Mouse (Mus musculus) c-Kit-negative CD71-positive TER-119-positive erythroid progenitor cells, embryonic 14.5 days (primary cell): ENCODE results near the gene Pop7.
A peak's percentile ranks its signal among the peaks of the same experiment; 100 is the strongest.

Experiments used
- DNase-seq: peaks from one replicate; pipeline ENCODE4 v3.0.0-alpha.2; 2013; ENCODE audit warnings: low read depth, low spot score

Pop7 gene

DNA sequence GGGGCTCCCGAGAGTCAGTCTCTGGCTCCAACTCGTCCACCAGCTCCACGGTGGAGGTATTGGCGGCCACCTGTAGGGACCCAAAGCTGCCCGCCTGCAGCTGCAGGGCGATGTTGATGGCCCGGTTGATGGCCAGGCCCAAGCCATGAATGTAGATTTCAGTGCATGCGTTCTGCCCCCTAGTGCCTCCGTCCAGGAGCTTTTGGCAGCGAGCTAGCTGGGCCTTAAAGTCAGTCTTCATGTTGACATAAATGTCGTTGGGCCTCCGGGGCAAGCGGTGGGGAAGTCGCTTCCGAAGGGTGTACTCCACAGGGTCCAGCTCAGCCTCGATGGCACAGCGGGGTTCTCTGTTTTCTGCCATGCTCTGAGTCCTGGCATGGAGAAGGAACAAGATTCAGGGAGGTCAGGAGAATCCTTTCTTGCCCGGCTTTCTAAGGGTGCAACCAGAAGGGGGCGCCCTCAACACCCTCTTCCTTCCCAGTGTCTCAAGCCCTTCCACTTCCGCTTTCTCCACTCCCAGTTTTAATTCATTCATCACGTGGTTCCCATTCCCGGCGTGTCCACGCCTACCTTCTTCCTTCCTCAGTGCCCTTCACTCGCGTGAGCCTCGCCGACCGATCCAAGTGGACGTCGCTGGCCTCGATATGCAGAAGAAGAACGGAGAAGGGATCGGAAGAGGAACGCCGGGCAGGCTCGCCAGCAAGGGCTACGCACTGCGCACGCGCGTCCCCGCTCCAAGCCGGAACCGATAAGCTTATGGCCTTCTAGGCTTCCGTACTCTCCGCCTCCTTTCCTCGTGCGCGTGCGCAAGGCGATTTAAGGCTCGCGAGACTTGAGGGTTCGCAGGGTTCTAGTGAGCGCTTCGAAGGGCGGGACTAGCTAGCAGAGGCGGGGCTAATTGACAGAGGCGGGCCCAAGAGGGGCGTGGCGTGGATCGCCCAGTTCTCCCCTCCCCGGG, at the start of gene Pop7:
TSS of gene Pop7 (minus strand) at position 810 of the 958 bp plus-strand sequence.
- DNase-seq = peak; percentile 100

DNA sequence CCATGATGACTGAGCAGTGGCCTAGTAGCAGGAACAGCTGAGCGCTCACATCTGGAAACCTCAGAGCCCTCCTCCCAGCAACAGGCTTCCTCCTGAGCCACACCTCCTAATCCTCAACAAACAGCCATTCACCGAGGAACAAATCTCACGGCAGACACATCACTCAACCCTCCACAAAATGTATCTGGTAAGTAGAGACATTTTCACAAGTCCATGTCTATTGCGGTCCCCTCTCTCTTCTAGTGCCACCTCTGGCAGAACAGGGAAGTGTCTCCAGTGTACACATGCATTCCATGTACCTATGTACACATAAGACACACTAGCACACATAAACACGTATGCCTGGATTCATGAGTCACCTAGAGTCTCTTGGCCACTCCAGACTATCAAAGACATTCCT, 48.8 kb upstream of the Pop7 start:
- no peak for DNase-seq

DNA sequence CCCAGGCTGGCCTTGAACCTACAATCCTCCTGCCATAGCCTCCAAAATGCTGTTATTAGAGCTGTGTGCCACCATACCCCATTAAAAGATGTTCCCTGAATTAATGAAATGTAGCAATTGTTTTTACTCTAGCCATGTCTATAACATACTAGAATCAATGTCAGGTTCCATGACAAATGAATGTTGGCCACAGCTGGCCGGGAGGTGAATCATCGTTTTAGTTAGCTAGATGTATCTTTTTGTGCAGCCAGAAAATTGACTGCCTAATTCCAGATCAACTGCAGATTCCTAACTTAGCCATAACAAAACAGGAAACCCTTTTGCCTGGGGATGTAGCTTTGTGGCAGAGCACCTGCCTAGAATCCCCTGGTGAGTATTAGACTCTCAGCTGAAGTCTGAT, 47.5 kb upstream of the Pop7 start:
- DNase-seq = no peak

DNA sequence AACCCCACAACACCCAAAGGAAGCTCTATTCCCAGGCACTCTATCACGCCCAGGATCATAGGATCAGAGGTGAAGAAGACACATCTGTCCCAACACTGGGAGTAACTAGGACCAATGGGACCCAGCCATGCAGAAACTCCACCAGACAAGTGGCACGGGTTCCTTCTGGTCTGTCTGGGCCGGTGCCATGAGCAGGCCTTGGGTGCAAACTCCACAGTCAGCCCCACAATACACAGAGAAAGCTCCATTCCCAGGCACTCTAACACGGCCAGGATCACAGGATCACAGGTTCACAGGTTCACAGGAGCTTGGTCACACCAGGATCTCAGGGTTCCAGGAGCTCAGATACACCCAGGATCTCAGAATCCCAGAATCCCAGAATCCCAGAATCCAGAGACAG, 43.3 kb upstream of the Pop7 start:
- DNase-seq = no peak

DNA sequence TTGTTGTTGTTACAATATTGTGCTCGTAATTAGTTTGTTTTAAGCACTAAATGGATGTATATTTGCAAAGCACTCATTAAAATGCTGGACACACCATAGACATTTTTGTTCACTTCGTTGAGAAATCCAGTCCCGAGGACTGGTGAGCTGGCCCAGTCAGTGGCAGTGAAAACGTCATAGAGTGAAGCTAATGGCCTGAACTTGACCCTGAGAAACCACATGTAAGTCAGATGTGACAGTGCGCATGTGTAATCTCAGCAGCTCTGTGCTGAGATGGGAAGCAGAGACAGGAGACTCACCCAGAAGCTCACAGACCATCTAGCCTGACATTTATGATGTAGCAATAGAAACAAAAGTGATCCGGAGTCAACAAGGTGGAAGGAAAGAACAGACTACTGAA, 42.6 kb upstream of the Pop7 start:
- DNase-seq = no peak

DNA sequence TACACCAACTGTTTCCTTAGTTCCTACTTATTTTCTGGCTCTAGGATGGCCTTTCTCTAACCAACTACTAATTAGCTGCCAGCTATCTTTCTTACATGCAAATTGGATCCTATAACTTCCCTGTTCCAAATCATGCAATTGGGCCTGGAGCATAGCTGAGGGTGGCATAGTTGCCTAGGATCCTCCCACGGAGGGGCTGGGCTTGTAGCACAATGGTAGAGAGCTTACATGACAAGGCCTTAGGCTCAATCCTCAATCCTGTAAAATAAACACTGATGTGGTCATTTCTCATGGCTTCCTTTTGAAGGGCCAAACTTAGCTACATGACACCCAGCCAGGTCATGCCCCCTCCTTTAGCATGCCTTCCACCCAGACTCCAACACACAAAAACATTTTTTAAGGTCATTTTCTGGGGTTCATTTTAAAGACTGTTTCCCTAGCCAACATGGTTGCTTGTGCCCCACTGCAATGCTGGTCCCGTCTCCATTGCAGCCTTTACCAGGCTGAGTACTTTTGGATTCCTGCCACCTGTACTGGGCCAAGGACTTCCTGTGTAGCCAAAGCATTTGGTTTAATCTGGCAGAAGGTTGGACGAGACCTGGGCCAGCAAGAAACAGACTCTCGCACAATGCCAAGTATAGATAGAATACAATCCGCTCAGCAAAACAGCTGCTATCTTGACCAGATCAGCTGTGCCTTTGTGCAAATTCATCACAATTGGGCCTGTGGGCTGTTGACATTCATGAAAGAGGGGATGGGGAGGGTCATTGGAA, 39.6 kb upstream of the Pop7 start:
- no peak for DNase-seq

DNA sequence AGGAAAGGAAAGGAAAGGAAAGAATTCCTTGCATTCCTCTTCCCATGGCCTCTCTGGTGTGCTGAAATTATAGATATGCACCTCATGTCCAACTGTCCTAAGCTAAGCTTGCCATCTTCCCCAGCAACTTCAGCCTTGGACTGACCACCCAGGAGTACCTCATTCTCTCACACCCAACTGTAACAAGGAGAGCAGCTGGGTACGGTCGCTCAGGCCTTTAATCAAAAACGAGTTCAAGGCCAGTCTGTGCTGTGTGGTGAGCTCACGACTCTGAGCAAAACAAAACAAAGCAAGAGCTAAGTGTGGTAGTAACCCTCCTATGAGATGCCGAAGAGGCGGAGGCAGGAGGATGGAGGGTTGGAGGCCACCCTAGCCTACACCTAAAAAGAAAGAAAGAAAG, 38.7 kb upstream of the Pop7 start:
- DNase-seq = no peak

DNA sequence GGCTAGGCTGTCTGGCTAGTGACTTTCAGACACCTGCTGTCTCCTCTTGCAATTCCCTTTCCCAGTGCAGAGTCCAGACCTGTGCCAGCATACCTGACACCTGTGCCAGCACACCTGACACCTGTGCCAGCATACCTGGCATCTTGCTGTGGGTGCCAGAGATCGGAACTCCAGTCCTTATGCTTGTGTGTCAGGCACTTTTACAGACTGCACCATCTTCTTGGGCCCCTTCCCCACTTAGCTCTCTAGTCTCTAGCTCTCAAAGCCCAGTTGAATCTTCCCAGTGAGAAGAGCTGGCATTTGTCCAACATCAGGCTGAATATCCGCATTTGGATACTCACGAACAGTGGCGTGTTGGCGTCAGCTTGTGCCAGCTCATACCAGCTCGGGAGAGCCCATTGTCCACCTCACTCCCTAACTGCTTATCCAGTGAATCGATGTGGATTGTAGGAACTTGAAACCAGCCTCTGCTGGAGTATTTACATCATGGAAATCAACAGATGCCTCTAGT, 37.0 kb upstream of the Pop7 start:
- DNase-seq = no peak

DNA sequence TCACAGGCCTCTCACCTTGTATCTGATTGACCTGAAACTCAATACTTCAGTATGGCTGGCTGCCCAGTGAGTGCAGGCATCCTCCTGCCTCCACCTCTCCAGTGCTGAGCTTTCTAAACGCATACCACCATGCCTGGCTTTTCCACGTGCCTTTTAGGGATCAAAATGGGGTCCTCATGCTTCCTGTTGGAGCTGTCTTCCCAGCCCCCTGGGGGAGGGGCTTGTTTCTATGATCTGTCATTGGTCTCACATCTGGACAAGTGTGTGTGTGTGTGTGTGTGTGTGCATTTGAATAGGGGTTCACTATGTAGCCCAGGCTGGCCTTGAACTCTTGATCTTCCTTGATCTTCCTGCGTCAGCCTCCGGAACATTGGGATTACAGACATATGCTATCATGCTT, 35.1 kb upstream of the Pop7 start:
- DNase-seq = no peak

DNA sequence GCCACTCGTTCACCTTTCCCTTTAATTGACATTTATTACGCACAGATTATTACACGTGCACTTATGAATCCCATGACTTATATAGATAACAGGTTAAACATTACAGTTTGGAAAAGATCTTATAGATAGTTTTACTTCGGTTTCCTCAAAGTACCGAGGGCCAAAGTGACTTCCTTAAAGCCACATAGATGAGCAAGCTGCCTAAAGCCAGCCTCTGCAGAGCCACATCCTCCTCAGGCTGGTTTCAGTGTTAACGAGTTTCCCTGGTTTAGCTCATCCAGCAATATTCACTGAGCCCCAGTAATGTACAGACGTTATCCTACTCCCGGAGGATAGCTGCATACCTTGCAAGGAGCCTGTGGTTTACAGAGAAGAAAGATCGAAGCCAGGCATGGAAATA, 33.0 kb upstream of the Pop7 start:
- DNase-seq = no peak

DNA sequence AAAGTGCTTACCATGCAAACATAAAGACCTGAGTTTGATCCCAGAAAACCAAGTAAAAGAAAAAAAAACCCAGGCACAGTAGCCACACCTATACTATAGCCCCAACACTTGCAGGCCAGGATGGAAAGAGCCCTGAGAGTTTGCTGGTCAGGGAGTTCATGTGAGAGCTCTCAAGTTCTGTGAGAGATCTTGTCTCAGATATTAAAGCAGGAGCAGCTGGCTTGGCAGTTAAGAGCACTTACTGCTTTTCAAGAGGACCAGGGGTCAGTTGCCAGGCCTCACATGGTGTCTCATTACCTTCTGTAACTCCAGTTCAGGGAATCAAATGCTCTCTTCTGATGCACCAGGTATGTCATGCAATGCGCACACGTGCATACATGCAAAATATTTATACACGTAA, 32.4 kb upstream of the Pop7 start:
- DNase-seq = no peak

DNA sequence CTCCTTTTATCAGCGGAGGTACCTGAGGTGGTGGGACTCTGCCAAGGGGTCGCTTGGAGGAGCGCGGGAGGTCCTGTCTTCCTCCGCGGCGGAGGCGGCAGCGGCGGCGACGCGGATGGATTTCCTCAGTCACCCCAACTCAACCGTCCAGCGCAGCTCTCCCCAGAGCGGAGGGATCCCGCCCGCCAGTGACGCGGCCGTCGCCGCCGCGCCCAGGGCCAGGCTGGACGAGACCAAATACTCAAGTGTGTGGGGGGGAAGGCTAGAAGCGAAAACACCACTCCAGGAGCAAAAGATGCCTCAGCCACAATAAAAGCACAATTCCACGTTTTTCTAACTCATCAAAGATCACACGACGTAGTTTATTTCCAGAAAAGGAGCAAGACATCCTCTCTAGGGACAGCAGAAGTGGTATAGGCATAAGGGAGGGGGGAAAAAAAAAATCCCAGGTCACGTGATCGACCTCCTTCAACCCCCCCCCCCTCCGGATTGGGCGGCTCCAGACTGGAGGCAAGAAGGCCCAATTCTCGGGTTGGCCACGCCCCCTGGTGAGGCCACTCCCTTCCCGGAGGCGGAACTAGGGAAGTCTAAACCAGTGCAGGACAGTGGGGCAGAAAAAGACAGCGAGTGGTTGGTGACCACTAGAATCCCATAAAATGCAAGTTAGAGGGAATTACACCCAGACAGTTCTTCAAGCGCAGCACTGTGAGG, 31.0 kb upstream of the Pop7 start, which contains the start of the genes Epo and Gnb2:
TSS of gene Epo (minus strand) at position 126 of the 711 bp plus-strand sequence.
TSS of gene Gnb2 (minus strand) at position 394 of the 711 bp plus-strand sequence.
- DNase-seq = peak; percentile 98

DNA sequence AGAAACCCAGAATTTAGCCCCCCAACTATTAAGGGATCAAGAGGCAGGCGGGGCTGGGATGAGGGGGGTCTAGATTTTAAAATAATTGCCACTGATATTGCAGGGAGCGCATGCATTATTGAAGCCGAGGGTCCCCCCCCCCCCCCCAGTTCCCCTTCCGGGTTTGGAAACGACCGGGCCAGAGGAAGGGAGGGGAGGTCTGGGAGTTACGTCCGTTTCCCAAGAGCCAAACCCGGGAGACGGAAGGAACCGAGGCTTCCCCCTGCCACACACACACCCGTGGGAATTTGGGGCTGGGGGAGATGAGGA, 30.4 kb upstream of the Pop7 start:
- DNase-seq = no peak

DNA sequence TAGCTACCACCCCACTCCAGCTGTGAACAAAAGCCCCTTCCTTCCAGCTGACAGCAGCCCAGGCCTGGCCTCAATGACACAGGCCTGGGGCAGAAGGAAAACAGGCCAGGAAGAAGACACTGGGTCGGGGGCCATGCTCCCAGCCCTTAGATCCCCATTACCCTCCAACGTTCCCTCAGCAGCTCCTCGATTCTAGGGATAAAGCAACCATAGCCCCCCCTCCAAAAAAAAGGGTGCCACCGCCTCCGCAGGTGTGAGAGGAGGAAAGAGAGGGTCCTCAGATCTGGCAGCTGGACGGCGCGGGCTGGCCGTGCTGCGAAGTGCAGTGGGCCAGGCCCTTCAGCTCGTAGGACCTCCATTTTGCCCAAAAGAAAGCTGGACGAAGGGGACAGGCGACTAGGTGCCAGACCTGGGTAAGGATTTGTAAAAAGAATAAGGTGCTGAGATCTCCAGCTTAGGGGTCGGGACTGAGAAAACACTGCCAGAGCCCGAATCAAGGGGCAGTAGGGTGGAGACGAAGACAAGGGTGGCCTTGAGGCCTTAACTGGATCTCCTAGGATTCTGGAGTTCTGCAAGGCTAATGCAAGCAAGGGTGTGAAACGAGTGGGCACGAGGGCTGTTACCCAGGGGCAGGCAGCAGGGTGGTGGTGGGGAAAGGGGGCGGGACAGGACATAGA, 30.0 kb upstream of the Pop7 start:
- no peak for DNase-seq

DNA sequence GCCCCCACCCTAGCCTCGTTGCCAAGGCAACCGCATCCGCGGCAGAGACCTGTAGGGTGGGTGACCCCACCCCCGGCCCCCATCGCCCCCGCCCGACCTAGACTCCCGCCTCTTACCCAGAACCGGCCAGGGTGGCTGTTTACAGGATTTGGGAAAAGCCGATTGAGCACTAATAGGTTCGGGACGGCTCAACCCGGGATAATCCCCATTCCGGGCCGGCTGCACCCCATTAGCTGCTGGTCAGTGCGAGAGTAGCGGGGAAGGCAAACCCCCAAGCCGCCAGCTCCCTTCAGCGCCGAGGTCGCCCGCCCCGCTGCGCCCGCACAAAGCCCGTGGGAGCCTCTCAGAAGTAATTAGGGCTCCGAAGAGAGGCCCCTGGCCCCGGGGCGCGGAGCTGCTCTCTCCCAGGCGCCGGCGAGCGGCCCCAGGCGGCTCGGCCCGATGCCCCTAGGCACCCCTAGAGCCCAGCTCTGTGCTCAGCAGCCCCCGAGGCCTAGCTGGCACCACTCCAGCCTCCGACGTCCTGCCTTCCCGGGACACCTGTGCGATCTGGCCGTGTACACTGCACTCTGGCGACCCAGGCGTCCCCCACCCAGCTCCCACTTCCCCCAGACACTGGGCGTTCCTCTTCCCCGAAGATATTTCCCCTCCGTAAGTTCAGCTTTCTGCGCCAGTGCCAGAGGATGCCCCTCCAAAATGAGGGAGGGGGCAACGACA, 29.3 kb upstream of the Pop7 start:
- no peak for DNase-seq

DNA sequence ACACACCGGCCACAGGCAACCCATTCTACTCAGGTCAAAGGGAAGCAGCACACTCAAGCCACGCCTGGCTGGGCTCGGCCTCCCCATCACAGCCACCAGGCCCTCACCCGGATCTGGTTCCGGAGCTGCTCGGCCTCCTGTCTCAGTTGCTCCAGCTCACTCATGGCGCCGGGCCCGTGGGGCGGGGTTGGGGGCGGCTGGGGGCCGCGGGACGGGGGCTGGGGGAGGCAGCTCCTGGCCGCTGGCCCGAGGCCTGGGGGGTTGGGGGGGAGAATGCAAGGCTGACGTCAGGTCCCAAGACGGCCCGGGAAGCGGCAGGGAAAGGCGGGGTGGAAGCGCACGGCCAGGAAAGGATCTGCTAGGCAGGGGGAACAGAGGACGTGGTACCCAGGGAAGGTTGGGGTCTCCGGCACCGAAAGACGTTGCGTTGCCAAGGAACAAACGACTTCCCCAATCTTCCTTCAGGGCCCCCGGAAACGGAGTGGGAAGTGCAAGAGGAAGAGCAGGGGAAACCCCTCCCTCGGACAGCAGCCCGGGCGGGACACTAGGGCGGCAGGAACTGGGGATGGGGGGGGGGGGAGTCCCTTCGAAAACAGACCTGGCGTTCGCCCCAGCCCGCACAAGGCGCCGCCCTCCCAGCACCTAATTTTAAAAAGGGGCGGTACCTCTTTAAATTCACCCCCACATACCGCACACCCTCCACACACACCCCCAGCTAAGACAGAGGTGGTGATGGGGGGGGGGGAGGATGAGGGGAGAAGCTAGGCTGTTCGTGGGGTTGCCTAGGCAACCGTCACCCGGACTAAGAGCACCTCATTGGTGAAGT, 28.5 kb upstream of the Pop7 start:
- DNase-seq = no peak

DNA sequence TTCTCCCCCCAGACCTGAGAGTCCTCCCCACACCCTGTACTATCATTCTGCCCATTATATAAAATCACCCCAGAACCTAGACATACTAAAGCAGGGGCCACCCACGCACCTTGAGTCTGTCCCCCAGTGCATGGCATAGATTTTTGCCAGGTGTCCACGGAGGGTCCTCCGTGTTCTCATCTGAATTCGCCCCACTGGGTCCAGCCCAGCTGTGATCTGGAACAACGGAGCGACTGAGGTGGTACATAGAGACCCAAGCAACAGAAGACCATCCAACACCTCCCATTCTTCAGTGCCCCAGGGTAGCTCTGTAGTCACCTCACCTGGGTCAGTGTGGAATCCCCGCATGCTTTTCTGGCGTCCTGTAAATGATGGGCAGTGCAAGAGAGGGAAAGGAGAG, 27.8 kb upstream of the Pop7 start:
- DNase-seq = no peak

DNA sequence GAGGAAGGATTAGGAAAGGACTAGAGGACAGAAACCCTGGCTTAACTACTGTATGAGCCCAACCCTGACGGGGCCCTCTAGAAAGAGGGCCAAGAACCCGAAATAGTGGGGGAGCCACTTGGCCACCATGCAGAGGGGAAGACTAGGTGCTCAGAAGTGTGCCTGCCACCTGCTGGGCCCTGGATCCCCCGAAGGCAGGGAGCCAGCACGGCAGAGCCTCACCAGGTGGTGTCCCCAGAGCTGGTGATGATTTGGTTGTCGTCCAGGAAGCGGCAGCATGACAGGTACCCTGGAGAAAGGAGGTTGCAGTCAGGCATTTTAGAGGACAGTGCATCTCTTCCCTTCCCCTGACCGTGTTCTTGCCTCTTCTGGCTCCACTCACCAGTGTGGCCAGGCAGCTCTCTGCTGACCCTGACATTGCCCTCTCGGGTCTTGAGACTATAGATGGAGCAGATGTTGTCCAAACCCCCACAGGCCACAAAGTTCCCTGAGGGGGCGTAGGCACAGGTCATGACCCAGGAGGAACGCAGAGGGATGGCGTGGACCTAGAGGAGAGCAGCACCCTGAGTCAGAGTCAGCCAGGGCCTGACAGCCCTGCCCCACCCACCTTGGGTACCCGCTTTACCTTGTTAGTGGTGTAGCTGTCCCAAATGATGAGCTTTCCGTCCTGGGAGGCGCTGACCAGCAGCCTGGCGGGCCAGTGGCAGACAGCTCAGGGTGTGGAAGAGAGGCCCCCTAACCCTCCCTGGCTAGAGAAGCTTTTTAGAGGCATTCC, 27.1 kb upstream of the Pop7 start:
- DNase-seq = no peak
